Mouse (Mus musculus) G1E (cell line): ENCODE data around the gene Ablim1. TPM values are rescaled to one million over a fixed set of nuclear protein-coding genes. Genes with fewer than 3 reads are reported as not detected.

Experiments used
- ATAC-seq: 2 replicates; pipeline ENCODE4 v1.8.0; 2016; ENCODE audit warnings: mild to moderate bottlenecking; ENCODE audit not compliant: insufficient number of reproducible peaks, poor library complexity, low FRiP score, severe bottlenecking; ENCODE audit errors: extremely low read depth
- DNase-seq: peaks from one replicate; pipeline ENCODE4 v3.0.0; 2012; ENCODE audit warnings: low spot score
- H3K27me3 ChIP-seq: 2 replicates; pipeline ENCODE4 v1.6.1; 2012; ENCODE audit warnings: mild to moderate bottlenecking, low read length, inconsistent platforms; ENCODE audit not compliant: insufficient read depth
- H3K36me3 ChIP-seq: replicated peaks from 2 replicates; pipeline ENCODE3; 2012; ENCODE audit warnings: mild to moderate bottlenecking, inconsistent platforms
- H3K4me1 ChIP-seq: 2 replicates; pipeline ENCODE4 v1.6.1; 2012; ENCODE audit warnings: low read depth, low read length, inconsistent platforms, mixed read lengths; ENCODE audit not compliant: insufficient read depth
- H3K4me3 ChIP-seq: 2 replicates; pipeline ENCODE4 v1.5.1; 2012; ENCODE audit warnings: low read depth, mild to moderate bottlenecking, inconsistent platforms, low read length, moderate library complexity, mixed read lengths
- H3K9me3 ChIP-seq: replicated peaks from 2 replicates; pipeline ENCODE4 v1.6.1; 2012; ENCODE audit warnings: inconsistent platforms
- CTCF ChIP-seq: IDR thresholded peaks from 2 replicates; pipeline ENCODE4 v1.5.1; 2012; ENCODE audit warnings: low read depth, low read length, inconsistent platforms, mixed read lengths
- GATA1 ChIP-seq: IDR thresholded peaks from 2 replicates; pipeline ENCODE4 v1.6.1; 2012; ENCODE audit warnings: borderline replicate concordance, low read length, inconsistent platforms, mixed read lengths
- GATA2 ChIP-seq: IDR thresholded peaks from 2 replicates; pipeline ENCODE4 v1.6.1; 2012; ENCODE audit warnings: low read depth, low read length, inconsistent platforms, borderline replicate concordance
- POLR2AphosphoS5 ChIP-seq: IDR thresholded peaks from 2 replicates; pipeline ENCODE4 v1.6.1; 2012; ENCODE audit warnings: low read depth, low read length, inconsistent platforms; ENCODE audit not compliant: insufficient replicate concordance
- TAL1 ChIP-seq: conservative IDR thresholded peaks from 2 replicates; pipeline ENCODE4 v1.6.1; 2012; ENCODE audit warnings: low read depth, low read length, inconsistent platforms, mixed read lengths
- polyA plus RNA-seq: library from polyadenylated mRNA; stranded (reverse); fragments of >175 nt; gene quantifications from 2 replicates; pipeline ENCODE4 v1.2.3, GENCODE M21; 2012
- total RNA-seq, 2 experiments: library from RNA; stranded (forward) in 1 of 2; stranded (reverse) in 1 of 2; fragments of 200-1000 nt in 1 of 2; fragments of >200 nt in 1 of 2; fragmentation: Nextera tagmentation in 1 of 2; gene quantifications; 2 replicates each; pipeline ENCODE4 v1.2.3; 2014 to 2017

The Ablim1 gene
- total RNA-seq (2014; fragmentation: Nextera tagmentation) (0.24 TPM in 1 of 2 replicates, not detected in the other), total RNA-seq (2017) (0.06 and 0.71 TPM in 2 replicates), polyA plus RNA-seq (0.08 TPM in 1 of 2 replicates, not detected in the other)

DNA sequence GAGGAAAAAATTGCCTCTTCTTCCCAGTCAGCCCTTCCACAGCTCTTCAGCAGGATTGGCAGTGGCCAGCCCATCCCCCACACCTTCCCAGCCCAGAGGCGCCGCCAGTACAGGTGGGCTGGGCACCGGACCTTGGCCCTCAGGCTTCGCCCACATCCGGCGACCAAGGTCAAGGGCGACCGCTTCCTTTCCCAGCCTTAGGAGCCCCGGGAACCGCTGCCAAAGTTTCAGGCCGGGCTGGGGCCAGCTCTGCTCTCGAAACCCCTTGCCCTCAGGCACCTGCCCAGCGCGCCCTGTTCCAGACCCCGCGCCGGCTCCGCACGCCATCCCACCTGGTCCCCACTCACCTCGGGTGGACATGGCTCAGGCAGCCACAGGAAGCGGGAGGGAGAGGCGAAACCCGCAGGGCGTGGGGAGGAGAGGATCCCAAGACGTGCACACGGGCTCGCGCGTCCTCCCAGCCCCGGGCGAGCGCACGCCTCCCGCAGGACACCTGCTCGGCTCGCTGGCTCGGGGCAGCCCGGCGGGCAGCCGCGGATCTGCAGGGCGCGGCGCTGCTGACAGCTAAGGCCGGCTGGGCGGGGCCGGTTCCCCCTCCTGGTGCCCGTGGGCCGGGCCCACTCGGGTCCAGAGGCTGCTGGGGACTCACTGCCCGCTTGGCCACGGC is at the start of gene Ablim1:
TSS of gene Ablim1 (minus strand) at position 574 of the 667 bp plus-strand sequence.
- H3K9me3 ChIP-seq, result no peaks in the 10 kb centered on the region
- no peak for DNase-seq
- ATAC-seq, result no peak
- peaks cover 11% of the 10 kb centered on the region; the same call in 1 of the 2 replicates for H3K27me3 ChIP-seq
- no peak within 1 kb of the TSS for H3K4me3 ChIP-seq
- no peaks in the 10 kb centered on the region; the same call in 1 of the 2 replicates for H3K4me1 ChIP-seq
- TF ChIP-seq TAL1 (no peak), GATA1 (no peak), POLR2AphosphoS5 (no peak)
- H3K36me3 ChIP-seq, result no peaks in the 10 kb centered on the region

DNA sequence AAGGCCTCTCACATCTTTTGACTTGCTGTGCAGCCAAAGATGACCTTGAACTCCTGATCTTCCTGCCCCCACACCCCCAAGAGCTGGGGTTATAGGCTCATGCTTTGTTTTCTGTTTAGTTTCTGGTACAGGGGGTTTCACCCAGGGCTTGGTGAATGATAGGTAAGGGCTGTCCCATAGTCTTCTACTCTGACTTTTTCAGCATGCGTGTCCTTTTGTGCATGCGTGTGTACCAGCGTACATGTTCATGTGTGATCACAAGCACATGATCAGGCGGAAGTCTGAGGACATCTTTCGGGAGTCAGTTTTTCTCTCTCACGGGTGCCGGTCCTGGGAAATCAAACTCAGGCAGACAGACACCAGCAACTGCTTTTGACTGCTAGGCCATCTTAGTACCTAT is 48.8 kb upstream of the Ablim1 start:
- TF ChIP-seq GATA1, result no peak
- no peak for TF ChIP-seq GATA2
- ATAC-seq (no peak), DNase-seq (no peak)
- no peaks in the 10 kb centered on the region for H3K27me3 ChIP-seq
- no peaks in the 10 kb centered on the region for H3K9me3 ChIP-seq
- H3K4me3 ChIP-seq, result no peak overlapping the region
- peaks cover 50% of the 10 kb centered on the region for H3K36me3 ChIP-seq
- peaks cover 51% of the 10 kb centered on the region for H3K4me1 ChIP-seq

DNA sequence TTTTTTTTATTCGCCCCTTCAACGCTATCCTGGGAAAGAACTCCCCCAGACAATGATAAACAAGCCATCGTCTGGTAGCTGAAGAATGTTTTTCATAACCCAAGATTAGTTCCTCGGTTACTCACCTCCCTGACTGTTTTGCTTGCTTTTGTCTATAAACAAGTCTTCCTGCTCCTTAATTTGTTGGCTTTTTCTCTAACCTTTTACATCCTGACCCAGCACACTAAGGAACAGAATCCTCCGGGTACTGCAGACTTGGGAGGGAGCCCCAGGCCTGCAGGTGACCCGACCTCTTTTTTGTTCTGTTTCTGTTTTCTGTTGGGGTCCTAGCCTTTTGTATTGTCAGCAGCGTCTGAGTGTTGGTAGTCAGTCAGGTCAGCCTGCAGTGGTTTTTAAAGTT is 48.4 kb upstream of the Ablim1 start:
- TF ChIP-seq GATA2 (no peak), CTCF (no peak), POLR2AphosphoS5 (no peak), GATA1 (no peak), TAL1 (no peak)
- H3K9me3 ChIP-seq, result no peaks in the 10 kb centered on the region
- no peak for DNase-seq
- no peak overlapping the region for H3K4me3 ChIP-seq
- peaks cover 51% of the 10 kb centered on the region for H3K36me3 ChIP-seq
- no peaks in the 10 kb centered on the region for H3K27me3 ChIP-seq
- peaks cover 53% of the 10 kb centered on the region for H3K4me1 ChIP-seq
- no peak for ATAC-seq

DNA sequence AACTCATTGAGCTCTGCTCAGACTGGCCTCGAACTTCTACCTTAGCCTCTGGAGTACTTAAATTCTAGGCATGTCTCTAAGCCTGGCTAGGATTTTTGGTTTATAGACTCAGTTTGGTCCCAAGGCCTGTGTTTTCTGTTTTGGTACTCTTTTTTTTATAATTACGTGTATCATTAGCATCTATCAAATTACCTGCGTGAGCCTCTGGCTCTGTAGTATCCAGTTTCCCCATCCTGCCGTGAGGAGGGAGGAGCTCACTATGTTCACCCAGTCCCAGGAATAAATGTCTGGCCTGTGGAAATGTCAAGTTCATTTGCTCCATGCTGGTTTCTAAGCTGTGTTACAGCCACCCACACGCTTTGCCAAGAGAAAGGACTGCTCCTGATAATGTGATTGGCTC is 47.9 kb upstream of the Ablim1 start:
- ATAC-seq (no peak), DNase-seq (no peak)
- peaks cover 51% of the 10 kb centered on the region for H3K36me3 ChIP-seq
- H3K27me3 ChIP-seq, result no peaks in the 10 kb centered on the region
- H3K4me3 ChIP-seq, result no peak overlapping the region; the same call in 1 of the 2 replicates
- peaks cover 53% of the 10 kb centered on the region for H3K4me1 ChIP-seq
- no peaks in the 10 kb centered on the region for H3K9me3 ChIP-seq
- TF ChIP-seq TAL1, result no peak
- TF ChIP-seq GATA2, result no peak

DNA sequence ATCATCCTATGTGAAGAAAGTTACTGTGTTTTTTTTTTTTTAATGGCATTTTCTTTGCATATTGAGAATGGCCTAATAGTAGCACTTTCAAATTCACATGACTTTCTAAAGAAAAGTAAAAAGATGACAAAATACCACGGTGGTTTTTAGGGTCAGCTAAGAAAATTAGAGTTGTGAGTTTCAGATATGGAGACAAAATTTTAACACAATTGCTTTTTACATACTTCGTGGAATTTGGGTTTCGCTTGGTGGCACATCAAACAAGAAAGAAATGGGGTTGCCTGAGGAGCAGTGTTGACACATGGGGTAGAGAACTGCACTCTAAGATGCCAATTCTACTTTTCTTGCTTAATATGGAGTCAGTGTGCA is 47.2 kb upstream of the Ablim1 start:
- H3K27me3 ChIP-seq, result no peaks in the 10 kb centered on the region
- peak overlapping the region; percentile 91 for H3K4me3 ChIP-seq
- no peak for DNase-seq
- ATAC-seq, result no peak
- H3K36me3 ChIP-seq, result peaks cover 51% of the 10 kb centered on the region
- TF ChIP-seq POLR2AphosphoS5 (no peak), GATA2 (no peak), CTCF (no peak), TAL1 (no peak), GATA1 (no peak)
- H3K4me1 ChIP-seq, result peaks cover 60% of the 10 kb centered on the region
- no peaks in the 10 kb centered on the region for H3K9me3 ChIP-seq

DNA sequence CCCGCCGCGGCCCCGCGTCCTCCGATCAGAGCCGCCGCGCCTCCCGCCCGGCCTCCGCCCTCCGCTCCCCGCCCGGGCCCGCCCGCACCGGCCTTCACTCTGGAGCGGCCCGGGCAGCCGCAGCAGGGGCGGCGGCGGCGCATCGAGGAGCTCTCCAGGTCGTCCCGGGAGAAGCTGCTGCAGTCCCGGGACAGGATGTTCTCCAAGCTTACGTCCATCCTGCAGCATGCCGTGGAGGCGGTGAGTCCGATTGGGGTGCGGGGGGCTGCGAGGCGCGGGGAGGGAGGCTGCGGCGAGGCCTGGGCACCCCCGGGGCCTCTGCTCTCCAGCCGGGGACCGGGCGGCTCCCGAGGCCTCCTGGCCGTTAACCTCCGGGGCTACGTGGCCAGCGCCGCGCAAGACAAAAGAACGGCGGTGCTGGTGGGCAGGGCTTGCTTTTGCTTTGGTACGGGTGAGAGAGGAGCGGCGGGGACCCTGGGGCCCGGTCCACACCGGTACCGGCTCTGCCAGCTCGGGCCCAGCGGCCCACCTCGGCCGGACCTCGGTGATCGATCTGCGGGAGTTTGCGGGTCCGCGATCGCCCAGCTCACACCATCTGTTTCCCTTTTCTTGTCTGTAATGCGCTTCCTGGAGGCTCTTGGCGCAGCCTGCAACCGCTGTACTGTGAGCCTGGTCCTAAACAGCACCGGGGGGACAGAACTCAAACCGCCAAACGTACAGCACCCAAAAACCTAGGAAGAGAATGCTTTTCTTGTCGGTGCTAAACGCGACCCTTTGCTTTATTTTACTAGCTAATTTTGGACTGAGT is 46.6 kb upstream of the Ablim1 start:
- Histone ChIP-seq H3K4me1 (peaks cover 57% of the 10 kb centered on the region), H3K4me3 (peak overlapping the region; percentile 91), H3K9me3 (no peaks in the 10 kb centered on the region), H3K27me3 (no peaks in the 10 kb centered on the region), H3K36me3 (peaks cover 51% of the 10 kb centered on the region)
- DNase-seq (peak; percentile 30), ATAC-seq (no peak)
- no peak for TF ChIP-seq POLR2AphosphoS5
- no peak for TF ChIP-seq GATA2
- no peak for TF ChIP-seq GATA1
- TF ChIP-seq TAL1, result no peak
- no peak for TF ChIP-seq CTCF
